Mouse (Mus musculus): ENCODE results near the gene Tsr1.

Tsr1 gene

GRCm38 (mm10) chr11:74896901-74897677, 782 bp upstream of the Tsr1 start, which contains the start of gene Sgsm2:
Gene Sgsm2 (minus strand): TSS chr11:74897060.
- peak; percentile 66 to 67 for DNase-seq (ENCODE audit: low spot score in 2 of 2)

DNA sequence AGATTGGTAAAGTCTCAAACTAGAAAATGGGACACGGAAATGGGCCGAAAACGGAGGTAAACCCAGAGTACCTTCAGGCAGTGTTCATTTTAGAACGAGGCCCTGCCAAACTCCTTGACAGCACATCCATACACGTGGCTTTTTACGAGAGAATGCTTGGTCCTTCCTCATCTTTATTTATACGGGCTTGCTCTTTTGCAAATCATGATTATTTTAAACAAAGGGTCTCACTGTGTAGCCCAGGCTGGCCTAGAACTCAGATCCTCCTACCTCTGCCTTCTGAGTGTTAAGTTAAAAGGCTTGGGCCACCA, 601 bp downstream of the Tsr1 start:
- no peak for DNase-seq (ENCODE audit: low spot score in 2 of 2)

DNA sequence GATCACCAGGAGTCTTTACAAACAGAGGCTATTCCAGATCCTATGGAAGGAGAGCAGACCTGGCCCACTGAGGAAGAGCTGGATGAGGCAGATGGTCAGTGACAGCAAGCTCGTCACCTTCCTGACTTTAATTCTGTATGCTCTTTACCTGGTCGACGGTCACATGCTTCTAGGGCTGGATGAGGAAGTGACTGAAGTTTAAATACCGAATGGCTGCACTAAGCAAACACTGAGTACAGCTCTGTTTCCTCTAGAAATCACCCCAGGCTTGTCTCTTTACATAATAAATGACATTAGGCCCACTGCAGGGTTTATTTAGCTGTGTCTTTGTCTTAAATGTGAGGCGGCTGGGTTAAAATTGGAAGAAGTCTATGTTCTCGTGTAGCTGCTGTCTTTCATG, 3.7 kb downstream of the Tsr1 start:
- no peak for DNase-seq (ENCODE audit: low spot score in 2 of 2)

- no peak for DNase-seq (ENCODE audit: low spot score in 2 of 2)
Measured at GRCm38 (mm10) chr11:74902416-74902815, 4.5 kb downstream of the Tsr1 start.

DNA sequence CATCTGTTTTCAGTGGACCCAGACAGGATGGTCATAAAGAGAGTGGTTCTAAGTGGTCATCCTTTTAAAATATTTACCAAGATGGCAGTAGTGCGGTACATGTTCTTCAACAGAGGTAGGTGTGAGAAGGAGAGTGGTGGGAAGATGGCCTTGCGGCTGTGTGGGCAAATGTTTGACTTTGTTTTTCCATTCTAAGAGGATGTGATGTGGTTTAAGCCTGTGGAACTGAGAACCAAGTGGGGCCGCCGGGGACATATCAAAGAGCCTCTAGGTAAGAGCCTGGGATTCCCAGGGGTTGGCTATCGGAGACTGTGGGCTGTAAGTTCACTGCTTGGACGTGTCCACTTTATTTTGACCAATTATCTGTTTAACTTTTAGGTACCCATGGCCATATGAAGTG, 10.0 kb downstream of the Tsr1 start:
- no peak for DNase-seq (ENCODE audit: low spot score in 2 of 2)

GRCm38 (mm10) chr11:74908618-74909399, 10.9 kb downstream of the Tsr1 start:
- DNase-seq (ENCODE audit: low spot score in 2 of 2), result no peak

GRCm38 (mm10) chr11:74909978-74910377, 12.1 kb downstream of the Tsr1 start:
- DNase-seq (ENCODE audit: low spot score in 2 of 2), result no peak

GRCm38 (mm10) chr11:74912492-74912891, 14.6 kb downstream of the Tsr1 start:
- no peak for DNase-seq (ENCODE audit: low spot score in 2 of 2)

DNA sequence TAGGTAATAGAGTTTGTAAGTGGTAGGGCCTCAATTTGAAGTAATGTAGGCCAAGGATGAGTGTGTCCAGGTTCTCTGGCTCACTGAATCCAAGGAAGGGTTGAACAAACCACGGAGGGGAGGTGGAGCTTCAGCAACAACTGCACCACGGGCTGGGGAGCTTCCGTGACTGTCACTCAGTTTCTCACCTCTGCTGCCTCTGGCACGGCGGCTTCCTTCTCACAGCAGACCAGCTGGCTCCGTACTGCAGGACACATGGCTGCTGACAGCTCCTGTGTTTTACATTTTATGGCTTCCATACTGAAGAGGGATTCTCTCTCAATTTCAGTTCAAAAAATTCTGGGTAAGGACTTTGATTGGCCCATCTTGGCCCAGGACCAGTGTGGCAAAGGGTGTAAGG, 21.4 kb downstream of the Tsr1 start:
- DNase-seq (ENCODE audit: low spot score in 2 of 2), result no peak

- DNase-seq (ENCODE audit: low spot score in 2 of 2), result no peak
Measured at GRCm38 (mm10) chr11:74924149-74924548, 26.3 kb downstream of the Tsr1 start.

GRCm38 (mm10) chr11:74925577-74926387, 27.9 kb downstream of the Tsr1 start, which contains the start of the genes Smg6 and Srr:
Gene Smg6 (plus strand): TSS chr11:74925823.
Gene Srr (minus strand): TSS chr11:74925948.
- peak; percentile 91 to 95 for DNase-seq (ENCODE audit: low spot score in 2 of 2)

DNA sequence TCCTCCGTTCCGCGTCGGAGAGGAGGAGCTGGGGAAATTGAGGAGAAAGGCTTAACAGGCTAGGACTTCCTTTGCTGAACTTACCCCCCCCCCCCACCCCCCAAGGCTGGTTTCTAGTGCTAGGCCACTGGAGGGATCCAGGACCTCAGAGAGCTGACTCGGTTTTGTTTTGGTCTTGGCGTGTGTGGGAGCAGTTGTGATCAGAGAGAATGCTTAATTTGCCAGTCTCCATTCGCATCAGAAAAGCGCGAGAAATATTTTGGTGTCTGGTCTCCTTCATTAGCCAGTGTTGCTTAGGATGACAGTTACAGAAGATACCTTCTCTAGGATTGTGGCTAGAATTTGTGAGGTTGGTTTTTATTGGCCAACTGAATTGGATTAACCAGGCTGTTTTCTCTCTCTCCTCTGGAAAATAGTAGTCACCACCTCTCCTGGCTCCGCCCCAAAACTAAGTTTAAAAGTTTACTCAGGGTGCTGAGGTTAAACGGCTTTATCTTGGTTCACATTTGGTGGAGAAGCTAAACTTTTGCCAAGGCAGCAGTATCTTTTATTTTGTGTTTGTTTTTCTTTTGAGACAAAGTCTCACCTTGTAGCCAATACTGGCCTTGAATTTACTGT, 28.6 kb downstream of the Tsr1 start:
- DNase-seq (ENCODE audit: low spot score in 2 of 2), result peak in 1 of 2 experiments; percentile 51

GRCm38 (mm10) chr11:74927236-74927725, 29.4 kb downstream of the Tsr1 start:
- DNase-seq (ENCODE audit: low spot score in 2 of 2), result no peak

GRCm38 (mm10) chr11:74929111-74929510, 31.2 kb downstream of the Tsr1 start:
- DNase-seq (ENCODE audit: low spot score in 2 of 2), result no peak

- DNase-seq (ENCODE audit: low spot score in 2 of 2), result no peak
Measured at GRCm38 (mm10) chr11:74930391-74930790, 32.5 kb downstream of the Tsr1 start.

DNA sequence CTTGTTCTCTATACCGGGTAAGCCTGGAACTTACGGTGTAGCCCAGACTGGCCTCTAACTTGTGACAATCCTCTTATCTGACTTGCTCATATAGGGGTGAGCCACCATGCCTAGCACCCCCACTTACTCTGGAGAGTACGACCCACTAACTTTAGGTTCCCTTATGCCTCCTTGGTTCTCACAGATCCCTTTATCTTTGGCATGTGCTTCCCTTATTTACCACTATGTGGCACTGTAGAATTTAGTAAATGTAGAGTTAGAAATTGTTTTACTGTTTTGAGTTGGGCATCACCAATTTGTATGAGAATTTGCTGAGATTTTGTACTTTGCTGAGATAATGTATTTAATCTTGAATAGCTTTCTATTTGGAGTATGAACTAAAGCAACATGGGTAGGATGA, 48.5 kb downstream of the Tsr1 start:
- peak; percentile 9 to 26 for DNase-seq (ENCODE audit: low spot score in 2 of 2)

GRCm38 (mm10) chr11:74954901-74955300, 57.0 kb downstream of the Tsr1 start:
- no peak for DNase-seq (ENCODE audit: low spot score in 2 of 2)

DNA sequence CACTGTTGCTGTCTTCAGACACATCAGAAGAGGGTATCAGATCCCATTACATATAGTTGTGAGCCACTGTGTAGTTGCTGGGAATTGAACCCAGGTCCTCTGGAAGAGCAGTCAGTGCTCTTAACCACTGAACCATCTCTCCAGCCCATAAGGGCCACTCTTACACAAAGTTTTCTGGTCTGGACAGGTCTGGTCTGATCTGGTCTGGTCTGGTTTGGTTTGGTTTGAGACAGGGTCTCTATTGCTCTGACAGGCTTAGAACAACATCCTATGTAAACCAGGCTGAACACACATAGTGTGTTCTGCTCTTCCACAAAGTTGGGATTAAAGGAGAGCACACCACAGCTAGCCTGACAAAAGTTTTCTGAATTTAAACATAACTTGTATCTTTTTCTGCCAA, 58.1 kb downstream of the Tsr1 start:
- no peak for DNase-seq (ENCODE audit: low spot score in 2 of 2)

DNA sequence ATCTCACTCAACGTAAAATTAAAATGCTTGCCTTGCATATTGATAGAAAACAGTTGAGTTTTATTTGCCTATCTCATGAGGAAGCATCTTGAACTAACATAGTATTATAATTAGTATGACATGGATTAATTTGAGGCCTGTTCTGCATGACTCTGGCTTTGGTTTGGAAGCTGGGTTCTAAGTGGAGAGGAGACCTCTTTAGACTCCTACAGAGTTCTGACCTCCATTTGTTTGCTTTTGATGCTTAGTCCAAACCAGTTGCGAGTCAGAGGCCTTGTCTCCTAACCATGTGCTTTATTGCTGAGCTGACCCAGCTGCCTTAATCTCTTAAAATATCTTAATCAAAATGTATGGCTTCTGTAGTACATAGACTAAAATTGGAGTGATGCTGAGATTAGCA, 59.7 kb downstream of the Tsr1 start:
- DNase-seq (ENCODE audit: low spot score in 2 of 2), result no peak
